Mouse (Mus musculus) lung, postnatal 0 days (tissue): Measurements from ENCODE around the gene Cct8l1. TPM values are rescaled to one million over a fixed set of nuclear protein-coding genes. Genes with fewer than 3 reads are reported as not detected.

Experiments used
- ATAC-seq: fragments of 200-750 bp; cut with Nextera tagmentation; 2 replicates; pipeline ENCODE4 v1.8.0; 2017; ENCODE audit warnings: moderate library complexity
- DNase-seq: peaks from one replicate; pipeline ENCODE4 v3.0.0-alpha.2; 2016; ENCODE audit warnings: low spot score
- H3K27ac ChIP-seq: fragments of 300-500 bp; sonication (generic); 2 replicates; pipeline ENCODE4 v1.5.1; 2014; ENCODE audit warnings: antibody characterized with exemption, mild to moderate bottlenecking, low read length, mixed read lengths
- H3K27me3 ChIP-seq: fragments of 300-500 bp; sonication (generic); replicated peaks from 2 replicates; pipeline ENCODE4 v1.6.1; 2014; ENCODE audit warnings: low read length, mixed read lengths; ENCODE audit not compliant: insufficient read depth
- H3K36me3 ChIP-seq: fragments of 300-500 bp; sonication (generic); 2 replicates; pipeline ENCODE4 v1.6.1; 2014; ENCODE audit warnings: low read length, mixed read lengths; ENCODE audit not compliant: insufficient read depth
- H3K4me1 ChIP-seq: fragments of 300-500 bp; sonication (generic); 2 replicates; pipeline ENCODE4 v1.6.1; 2014; ENCODE audit warnings: antibody characterized with exemption, low read depth, low read length, mixed read lengths; ENCODE audit not compliant: insufficient read depth
- H3K4me2 ChIP-seq: fragments of 300-500 bp; sonication (generic); replicated peaks from 2 replicates; pipeline ENCODE4 v1.6.1; 2014; ENCODE audit warnings: low read depth, mild to moderate bottlenecking, low read length, moderate library complexity, mixed read lengths
- H3K4me3 ChIP-seq: fragments of 300-500 bp; sonication (generic); 2 replicates; pipeline ENCODE4 v1.5.1; 2014; ENCODE audit warnings: low read depth, low read length
- H3K9ac ChIP-seq: fragments of 300-500 bp; sonication (generic); replicated peaks from 2 replicates; pipeline ENCODE4 v1.6.1; 2014; ENCODE audit warnings: low read depth, mild to moderate bottlenecking
- H3K9me3 ChIP-seq: fragments of 300-500 bp; sonication (generic); 2 replicates; pipeline ENCODE4 v1.6.1; 2016; ENCODE audit warnings: low read length, mixed read lengths
- CTCF ChIP-seq: IDR thresholded peaks from 2 replicates; pipeline ENCODE4 v1.5.1; 2016; ENCODE audit warnings: antibody characterized with exemption, mild to moderate bottlenecking
- EP300 ChIP-seq: IDR thresholded peaks from 2 replicates; pipeline ENCODE4 v1.6.1; 2016; ENCODE audit warnings: antibody characterized with exemption, mild to moderate bottlenecking, control low read depth
- WGBS: fragments of 180-500 bp; shearing (Covaris S2); extraction: QIAGEN DNeasy Blood & Tissue Kit; methylation state at CpG from one replicate; pipeline ENCODE4 v1.1.7; 2014; 5-methylcytosine and 5-hydroxymethylcytosine counted together
- polyA plus RNA-seq: library from polyadenylated mRNA; unstranded; fragments of >200 nt; fragmentation: Nextera tagmentation; extraction: Ambion mirVana; gene quantifications from 2 replicates; pipeline ENCODE4 v1.2.1, GENCODE M21; 2015

Cct8l1 gene
- polyA plus RNA-seq, 1 experiment from 2014 or later: not detected

DNA sequence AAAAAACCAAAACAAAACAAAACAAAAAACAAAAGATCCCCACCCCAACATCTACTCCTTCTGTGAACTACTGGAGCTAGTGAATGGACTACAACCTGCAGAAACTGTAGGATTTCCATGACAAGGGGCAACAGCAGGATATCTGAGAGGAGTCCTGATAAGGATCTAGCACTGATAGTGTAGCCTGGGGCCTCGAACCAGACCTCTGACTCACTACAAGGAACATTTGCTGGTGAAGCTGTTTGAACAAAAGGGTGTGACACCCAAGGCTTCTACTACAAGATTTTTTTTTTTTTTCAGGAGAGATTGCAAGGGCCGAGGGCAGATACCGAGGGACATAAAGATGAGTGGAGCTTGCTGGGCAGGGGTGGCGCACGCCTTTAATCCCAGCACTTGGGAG, 17.4 kb downstream of the Cct8l1 start:
- Histone ChIP-seq H3K4me3 (no peak overlapping the region), H3K9ac (no peak overlapping the region), H3K4me2 (no peak overlapping the region), H3K27me3 (no peaks in the 10 kb centered on the region), H3K36me3 (no peaks in the 10 kb centered on the region), H3K27ac (no peak overlapping the region), H3K9me3 (no peaks in the 10 kb centered on the region), H3K4me1 (0 out of 2 replicates have a peak, but pooled peaks cover 3% of the 10 kb centered on the region)
- no peak for DNase-seq
- WGBS: 61% methylated on average over 5 of the region's 5 CpGs
- ATAC-seq: no peak
- no peak for TF ChIP-seq CTCF
- no peak for TF ChIP-seq EP300

DNA sequence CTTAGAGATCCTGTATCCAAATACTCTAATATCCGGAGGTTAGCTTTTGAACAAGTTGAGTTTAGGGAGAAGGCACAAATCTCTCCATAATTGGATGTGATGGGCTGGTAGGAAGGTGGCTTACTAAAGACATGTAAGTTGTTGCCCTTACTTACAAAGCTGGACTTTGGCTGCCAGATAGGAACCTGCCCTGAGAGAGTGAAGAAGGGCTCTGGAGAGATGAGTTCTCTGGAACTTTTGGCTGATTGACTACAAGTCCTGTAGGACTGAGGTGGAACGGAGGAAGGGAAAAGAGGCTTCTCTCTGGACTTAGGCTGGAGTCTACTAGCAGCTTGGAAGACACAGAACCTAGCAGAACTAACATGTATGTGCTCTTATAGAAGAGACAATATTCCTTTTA, 19.7 kb downstream of the Cct8l1 start:
- 76% methylated on average over 2 of the region's 2 CpGs for WGBS
- H3K9me3 ChIP-seq: no peaks in the 10 kb centered on the region
- H3K36me3 ChIP-seq: no peaks in the 10 kb centered on the region
- H3K4me3 ChIP-seq: no peak overlapping the region
- no peak overlapping the region for H3K27ac ChIP-seq
- ATAC-seq: no peak
- no peaks in the 10 kb centered on the region for H3K4me1 ChIP-seq
- DNase-seq: no peak
- TF ChIP-seq CTCF: no peak
- no peaks in the 10 kb centered on the region for H3K27me3 ChIP-seq
- no peak overlapping the region for H3K9ac ChIP-seq
- H3K4me2 ChIP-seq: no peak overlapping the region

DNA sequence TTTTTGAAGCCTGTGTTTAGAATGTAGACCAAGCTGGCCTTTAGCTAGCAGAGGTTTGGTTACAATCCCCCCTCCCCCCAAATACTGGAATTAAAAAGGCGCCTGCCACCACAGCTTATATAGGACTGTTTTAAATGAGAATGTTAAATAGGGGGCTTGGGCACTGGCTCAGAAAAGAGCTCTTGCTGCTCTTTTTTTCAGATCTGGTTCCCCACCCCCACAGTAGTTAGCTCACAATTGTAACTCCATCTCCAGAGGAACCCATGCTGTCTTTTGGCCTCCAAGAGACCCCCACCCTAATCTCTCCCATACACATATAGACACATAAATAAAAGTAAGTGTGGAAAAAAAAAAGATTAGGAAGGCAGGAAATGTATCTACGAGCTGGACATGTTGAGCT, 20.6 kb downstream of the Cct8l1 start:
- Histone ChIP-seq H3K9me3 (no peaks in the 10 kb centered on the region), H3K36me3 (no peaks in the 10 kb centered on the region), H3K4me2 (no peak overlapping the region), H3K27ac (no peak overlapping the region), H3K4me3 (no peak overlapping the region), H3K27me3 (no peaks in the 10 kb centered on the region), H3K4me1 (no peaks in the 10 kb centered on the region), H3K9ac (no peak overlapping the region)
- ATAC-seq (no peak), DNase-seq (no peak)
- 48% methylated on average over 2 of the region's 2 CpGs for WGBS
- TF ChIP-seq CTCF (no peak), EP300 (no peak)

DNA sequence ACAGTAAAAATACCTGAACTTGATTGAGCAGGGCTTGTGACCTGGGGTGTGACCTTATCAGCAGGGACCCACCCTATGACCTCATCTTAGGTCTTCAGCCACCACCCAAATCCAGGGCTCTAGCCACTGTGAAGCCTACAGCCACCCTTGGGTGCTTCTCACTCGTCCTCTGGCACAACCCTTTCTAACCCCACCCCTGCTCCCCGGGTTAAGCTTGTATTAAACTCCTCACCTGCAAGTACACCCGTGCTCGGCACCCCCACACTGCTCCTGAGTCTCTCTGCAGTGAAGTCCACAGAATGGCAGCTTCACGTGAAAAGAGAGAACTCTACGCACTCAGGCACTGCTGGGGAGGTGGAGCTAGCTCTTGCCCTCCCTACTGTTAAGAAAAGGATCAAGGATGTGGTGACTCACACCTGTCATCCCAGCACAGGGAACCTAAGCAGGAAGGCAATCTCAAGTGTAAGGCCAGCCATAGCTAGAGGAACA, 21.1 kb downstream of the Cct8l1 start:
- WGBS: 40% methylated on average over 6 of the region's 6 CpGs
- Histone ChIP-seq H3K9me3 (no peaks in the 10 kb centered on the region), H3K36me3 (no peaks in the 10 kb centered on the region), H3K4me1 (no peaks in the 10 kb centered on the region), H3K27ac (no peak overlapping the region), H3K27me3 (no peaks in the 10 kb centered on the region), H3K4me3 (no peak overlapping the region), H3K4me2 (no peak overlapping the region), H3K9ac (no peak overlapping the region)
- TF ChIP-seq CTCF: no peak
- no peak for TF ChIP-seq EP300
- DNase-seq: no peak
- ATAC-seq: no peak

DNA sequence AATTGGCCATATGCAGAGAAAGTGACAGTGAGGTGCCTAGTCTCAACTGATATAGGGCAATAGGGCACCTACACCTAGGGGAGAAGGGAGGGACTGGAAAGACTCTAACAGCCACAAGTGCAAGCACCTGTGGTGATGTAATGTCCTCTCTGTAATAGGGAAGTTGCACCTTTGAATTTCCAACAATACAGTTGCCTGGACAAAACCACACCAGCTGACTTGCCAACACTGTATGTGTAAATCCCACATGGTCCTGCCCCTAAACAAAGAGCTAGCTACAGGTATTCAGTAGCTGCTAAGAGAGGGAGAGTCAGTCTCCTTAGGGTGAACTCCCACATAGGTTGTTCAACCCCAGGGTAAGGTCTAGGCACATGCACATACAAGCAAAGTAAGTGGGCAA, 24.5 kb downstream of the Cct8l1 start:
- DNase-seq: no peak
- H3K4me3 ChIP-seq: no peak overlapping the region
- ATAC-seq: no peak
- no peak overlapping the region for H3K9ac ChIP-seq
- H3K4me2 ChIP-seq: no peak overlapping the region
- no peaks in the 10 kb centered on the region for H3K4me1 ChIP-seq
- no peaks in the 10 kb centered on the region for H3K36me3 ChIP-seq
- no peak overlapping the region for H3K27ac ChIP-seq
- no peaks in the 10 kb centered on the region for H3K9me3 ChIP-seq
- TF ChIP-seq EP300: no peak
- no peak for TF ChIP-seq CTCF
- H3K27me3 ChIP-seq: no peaks in the 10 kb centered on the region

DNA sequence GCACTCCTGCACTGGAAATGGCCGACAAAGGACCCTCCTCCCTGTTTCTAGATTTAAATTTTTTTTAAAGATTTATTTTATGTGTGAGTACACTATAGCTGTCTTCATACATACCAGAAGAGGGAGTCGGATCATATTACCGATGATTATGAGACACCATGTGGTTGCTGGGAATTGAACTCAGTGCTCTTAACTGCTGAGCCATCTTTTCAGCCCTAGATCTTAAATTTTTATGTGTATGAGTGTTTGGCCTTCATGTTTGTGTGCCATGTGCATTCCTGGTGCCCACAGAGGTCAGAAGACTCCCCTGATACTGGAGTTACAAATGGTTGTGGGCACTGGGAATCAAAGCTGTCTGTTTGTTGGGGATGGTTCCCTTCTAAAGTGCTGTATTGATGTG, 25.1 kb downstream of the Cct8l1 start:
- DNase-seq: no peak
- no peak overlapping the region for H3K4me2 ChIP-seq
- no peaks in the 10 kb centered on the region for H3K4me1 ChIP-seq
- no peak for TF ChIP-seq EP300
- no peak for TF ChIP-seq CTCF
- no peaks in the 10 kb centered on the region for H3K9me3 ChIP-seq
- no peaks in the 10 kb centered on the region for H3K36me3 ChIP-seq
- no peak for ATAC-seq
- H3K9ac ChIP-seq: no peak overlapping the region
- 63% methylated on average over 3 of the region's 3 CpGs for WGBS
- no peaks in the 10 kb centered on the region for H3K27me3 ChIP-seq
- no peak overlapping the region for H3K27ac ChIP-seq
- no peak overlapping the region for H3K4me3 ChIP-seq

DNA sequence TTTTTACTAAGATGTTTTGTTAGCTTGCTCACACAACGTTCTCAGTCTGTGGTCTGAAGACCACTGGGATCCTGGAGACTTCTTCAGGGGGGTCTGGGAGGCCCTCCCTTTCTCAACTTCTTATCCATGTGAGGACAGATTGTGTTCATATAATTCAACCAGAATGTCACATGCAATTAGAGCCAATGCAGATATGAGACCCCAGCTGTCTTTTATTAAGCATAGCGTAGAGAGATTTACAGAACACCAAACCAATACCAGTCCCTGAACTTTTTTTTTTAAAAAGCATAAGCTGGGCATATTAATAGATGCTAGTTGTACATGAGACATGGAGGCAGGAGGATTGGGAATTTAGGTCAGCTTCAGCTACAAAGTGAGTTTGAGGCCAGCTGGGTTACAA, 25.8 kb downstream of the Cct8l1 start:
- DNase-seq: no peak
- Histone ChIP-seq H3K9me3 (no peaks in the 10 kb centered on the region), H3K9ac (no peak overlapping the region), H3K36me3 (no peaks in the 10 kb centered on the region), H3K4me3 (no peak overlapping the region), H3K27me3 (no peaks in the 10 kb centered on the region), H3K4me2 (no peak overlapping the region), H3K4me1 (no peaks in the 10 kb centered on the region), H3K27ac (no peak overlapping the region)
- no peak for TF ChIP-seq CTCF
- TF ChIP-seq EP300: no peak
- 79% methylated on average over 2 of the region's 2 CpGs for WGBS
- no peak for ATAC-seq
